Mouse (Mus musculus): ENCODE measurements around the gene Fcer2a.

Fcer2a gene

GRCm38 (mm10) chr8:3676131-3676992, 17.6 kb downstream of the Fcer2a start, which contains the start of gene Trappc5:
Trappc5 (plus strand) TSS chr8:3676299.
- DNase-seq: peak; percentile 90

- DNase-seq: no peak
Observed at GRCm38 (mm10) chr8:3674671-3675070, 19.3 kb downstream of the Fcer2a start.

GRCm38 (mm10) chr8:3671980-3672491, 21.9 kb downstream of the Fcer2a start, which contains the start of gene Fcor:
Fcor (minus strand) TSS chr8:3672362.
- DNase-seq: peak; percentile 88

GRCm38 (mm10) chr8:3670388-3670787, 23.6 kb downstream of the Fcer2a start:
- DNase-seq: no peak

DNA sequence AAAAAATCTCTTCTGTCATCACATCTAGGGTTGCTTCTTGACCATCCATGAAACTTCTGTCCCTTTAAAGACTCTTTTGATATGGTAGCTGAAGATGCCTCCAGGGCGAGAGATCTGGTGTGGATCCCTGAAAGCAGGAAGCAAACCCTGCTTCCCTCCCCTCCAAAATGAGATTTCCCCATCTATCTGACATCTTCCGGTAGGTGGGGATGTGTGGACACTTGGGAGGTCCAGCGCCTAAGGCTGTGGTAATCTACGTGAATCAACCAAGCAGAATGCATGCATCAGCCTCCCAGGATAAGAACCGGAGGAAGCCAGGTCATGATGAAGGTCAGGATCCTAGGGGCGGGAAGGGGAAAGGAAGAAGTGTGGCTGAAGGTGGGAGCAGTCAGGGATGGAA, 28.5 kb downstream of the Fcer2a start, which contains the start of gene Mcemp1:
Mcemp1 (plus strand) TSS at position 248 of the 400 bp plus-strand sequence.
- no peak for DNase-seq

DNA sequence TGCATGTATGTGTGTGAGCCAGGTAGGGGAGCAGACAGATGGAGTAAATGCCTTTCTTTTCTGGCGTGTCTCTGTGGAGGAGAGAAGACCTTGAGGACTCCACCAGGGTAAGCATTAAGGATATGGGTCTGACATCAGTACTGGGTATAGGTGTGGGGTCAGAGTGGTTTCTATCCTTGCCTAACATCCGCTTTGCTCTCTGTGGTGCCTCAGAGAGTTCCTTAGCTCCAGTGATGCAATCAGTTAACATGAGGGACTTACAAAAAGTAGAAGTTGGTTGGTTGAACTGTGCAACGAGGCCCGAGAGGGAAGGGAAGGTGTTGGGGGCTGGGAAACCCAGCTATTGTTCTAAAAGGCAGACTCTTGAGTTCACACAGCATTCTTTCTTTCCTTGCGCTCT, 29.6 kb downstream of the Fcer2a start:
- DNase-seq: no peak

DNA sequence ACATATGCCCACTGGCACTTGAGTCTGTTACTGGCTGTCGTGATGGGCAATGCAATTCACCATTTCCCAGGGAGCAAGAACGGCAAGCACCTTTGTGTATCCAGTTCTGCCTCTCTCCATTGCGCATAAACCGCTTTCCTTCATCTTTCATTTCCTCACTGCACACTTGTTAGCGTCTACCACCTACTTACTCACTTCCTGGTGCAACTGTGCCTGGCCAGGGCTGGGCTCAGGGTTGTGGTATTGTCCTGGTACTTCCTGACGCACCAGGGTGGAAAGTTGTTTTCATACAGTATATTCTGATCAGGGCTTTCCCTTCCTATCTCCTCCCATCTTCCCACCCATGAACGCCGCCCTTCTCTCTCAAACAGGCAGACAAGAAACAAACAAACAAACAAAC, 33.1 kb downstream of the Fcer2a start:
- DNase-seq: no peak

GRCm38 (mm10) chr8:3656725-3657381, 37.1 kb downstream of the Fcer2a start:
- peak; percentile 39 for DNase-seq

DNA sequence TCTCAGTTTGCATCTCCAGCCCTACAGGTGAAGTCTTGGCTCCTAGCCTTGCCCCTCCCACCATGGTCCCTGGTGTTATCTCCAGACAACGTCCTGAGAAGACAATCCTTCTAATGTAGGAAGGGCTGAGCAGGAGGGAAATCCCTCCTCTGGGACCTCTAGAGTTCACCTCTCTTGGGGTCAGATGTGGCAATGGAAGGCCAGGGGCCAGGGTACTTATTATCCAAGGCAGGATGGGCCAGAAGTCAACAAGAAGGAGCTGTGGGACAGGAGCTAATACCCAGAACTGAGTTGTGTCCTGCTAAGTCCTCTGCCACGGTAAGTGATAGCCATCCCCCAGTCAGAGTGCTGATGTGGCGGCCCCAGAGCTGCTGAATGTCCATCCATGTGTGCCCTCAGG, 38.4 kb downstream of the Fcer2a start, which contains the start of gene Retn:
Retn (plus strand) TSS at position 245 of the 400 bp plus-strand sequence.
- DNase-seq: no peak

DNA sequence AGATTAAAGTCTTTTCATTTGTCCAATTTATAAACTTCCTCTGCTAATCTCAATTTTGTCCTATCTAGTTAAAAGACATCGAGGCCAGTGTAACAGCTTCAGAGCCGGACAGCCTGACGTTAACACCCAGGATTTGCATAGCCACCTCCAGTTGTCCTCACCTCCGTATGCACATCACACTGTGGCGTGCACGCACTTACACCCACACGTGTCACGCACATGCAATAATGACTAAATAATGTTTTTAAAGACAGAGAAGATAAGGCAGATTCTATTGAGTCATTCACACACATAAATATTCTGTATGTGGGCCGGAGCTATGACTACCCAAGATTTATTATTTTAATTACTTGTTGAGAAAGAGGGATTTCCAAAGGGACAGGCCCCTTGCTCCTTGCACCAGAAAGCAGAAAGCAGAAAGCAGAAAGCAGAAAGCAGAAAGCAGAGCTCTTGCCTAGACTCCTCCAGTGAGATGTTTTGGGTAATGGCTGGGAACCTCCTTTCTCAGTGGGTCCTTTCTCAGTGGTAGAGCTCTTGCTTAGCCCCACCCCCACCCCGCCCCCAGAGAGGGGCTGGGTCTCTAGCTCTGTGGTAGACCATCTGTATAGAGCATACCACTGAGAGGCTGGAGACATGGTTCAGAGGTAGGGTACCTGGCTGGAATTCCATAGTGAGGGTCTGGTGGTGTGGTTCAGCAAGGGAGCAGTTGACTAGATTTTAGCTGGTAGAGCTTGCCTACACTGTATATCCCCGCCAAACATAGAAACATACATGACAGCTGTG, 39.1 kb downstream of the Fcer2a start:
- DNase-seq: no peak

GRCm38 (mm10) chr8:3652845-3653244, 41.1 kb downstream of the Fcer2a start:
- DNase-seq: no peak

GRCm38 (mm10) chr8:3648990-3649389, 45.0 kb downstream of the Fcer2a start:
- DNase-seq: no peak

- DNase-seq: no peak
Observed at GRCm38 (mm10) chr8:3648268-3648667, 45.7 kb downstream of the Fcer2a start.

DNA sequence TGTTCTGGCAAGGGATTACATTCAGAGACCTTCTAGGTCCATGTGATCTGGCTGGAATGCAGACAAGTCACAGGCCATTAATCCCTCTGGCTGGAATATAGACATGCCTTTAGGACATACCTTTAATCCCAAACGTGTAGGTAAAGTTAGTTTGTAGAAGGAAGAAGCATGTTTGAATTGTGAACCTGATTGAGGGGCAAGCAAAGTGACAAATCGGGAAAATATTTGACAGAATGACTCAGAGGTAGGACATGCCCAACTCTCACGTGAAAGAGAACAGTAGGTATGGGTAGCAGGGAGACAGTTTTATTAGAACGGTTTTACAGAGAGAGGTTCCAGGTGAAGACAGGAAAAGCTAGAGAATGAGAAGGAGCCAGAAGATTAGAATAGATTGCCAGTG, 46.4 kb downstream of the Fcer2a start:
- DNase-seq: no peak

DNA sequence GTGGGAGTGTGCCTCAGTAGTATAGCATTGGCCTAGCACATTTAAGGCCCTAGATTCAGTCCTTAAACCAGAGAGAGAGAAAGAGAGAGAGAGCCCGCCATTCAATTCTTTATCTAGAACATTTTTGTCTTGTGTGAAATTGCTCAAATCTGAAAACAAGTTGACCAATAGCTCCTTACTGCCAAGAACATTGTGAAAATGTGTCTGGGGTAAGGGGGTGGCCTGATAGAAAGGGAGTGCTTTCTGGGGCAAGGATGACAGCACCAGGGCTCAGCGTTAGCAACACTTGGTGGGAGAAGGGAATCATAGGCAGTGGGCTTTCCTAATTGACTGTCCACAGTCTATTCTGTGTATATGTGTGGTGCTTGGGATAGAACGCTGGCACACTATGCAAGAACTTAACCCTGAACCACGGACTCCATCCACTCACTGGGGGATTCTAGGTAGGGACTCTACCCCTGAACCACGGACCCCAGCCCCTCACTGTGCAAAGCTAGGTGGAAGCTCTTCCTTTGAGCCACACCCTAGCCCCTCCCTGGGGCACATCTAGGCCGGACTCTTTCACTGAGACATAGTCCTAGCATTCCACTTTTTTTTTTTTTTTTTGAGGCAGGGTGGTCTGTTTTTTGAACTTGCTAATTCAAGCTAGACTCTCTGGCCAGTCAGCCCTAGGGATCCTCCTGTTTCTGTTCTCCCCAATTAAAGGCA, 47.0 kb downstream of the Fcer2a start:
- DNase-seq: no peak

GRCm38 (mm10) chr8:3645804-3646203, 48.2 kb downstream of the Fcer2a start:
- DNase-seq: no peak
